Mouse (Mus musculus) CH12.LX (cell line): ENCODE results near the gene Zbtb5.

Experiments
- CTCF ChIP-seq, 2 experiments: IDR thresholded peaks in 1 of 2; conservative IDR thresholded peaks in 1 of 2; 2 replicates each; pipeline ENCODE4 v1.5.1; 2011 to 2012; ENCODE audit warnings: low read depth in 2 of 2, low read length in 2 of 2, improper control_type of control experiment in 1 of 2, inconsistent platforms in 1 of 2, mild to moderate bottlenecking in 1 of 2, moderate library complexity in 1 of 2
- EP300 ChIP-seq: IDR thresholded peaks from 2 replicates; pipeline ENCODE4 v1.6.1; 2011; ENCODE audit warnings: low read length, improper control_type of control experiment
- MXI1 ChIP-seq: IDR thresholded peaks from 2 replicates; pipeline ENCODE4 v1.6.1; 2011; ENCODE audit warnings: mild to moderate bottlenecking, low read depth, low read length, improper control_type of control experiment
- MYC ChIP-seq: IDR thresholded peaks from 2 replicates; pipeline ENCODE4 v1.6.1; 2011; ENCODE audit warnings: low read depth, mild to moderate bottlenecking, improper control_type of control experiment, low read length
- POLR2A ChIP-seq: IDR thresholded peaks from 2 replicates; pipeline ENCODE4 v1.6.1; 2011; ENCODE audit warnings: low read depth, mild to moderate bottlenecking, improper control_type of control experiment, low read length
- SMC3 ChIP-seq: IDR thresholded peaks from 2 replicates; pipeline ENCODE4 v1.6.1; 2011; ENCODE audit warnings: low read depth, low read length, improper control_type of control experiment

DNA sequence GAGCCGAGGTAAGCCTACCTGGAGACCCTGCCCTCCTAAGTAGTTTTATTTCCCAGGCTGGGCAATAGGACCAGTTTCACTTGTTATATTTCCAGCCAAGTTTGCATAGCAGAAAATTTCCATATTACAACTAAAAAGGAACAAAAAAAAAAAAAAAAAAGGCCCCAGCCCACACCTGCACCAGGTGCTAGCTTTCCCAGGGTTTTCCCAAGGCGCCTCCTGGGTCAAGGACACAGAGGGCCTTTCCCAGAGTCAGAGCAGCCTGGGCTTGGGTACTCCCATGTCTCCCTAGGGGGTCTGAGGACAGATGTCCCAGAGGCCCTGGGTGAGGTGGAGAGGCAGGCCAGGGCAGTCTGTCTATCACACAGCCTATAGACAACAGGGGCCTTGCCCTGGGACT lies 47.0 kb downstream of the Zbtb5 start:
- TF ChIP-seq MYC (no peak), EP300 (peak; percentile 89), POLR2A (no peak), CTCF (conservative IDR thresholded peaks at IDR 0.05 in 1 of 2, IDR thresholded peaks at IDR 0.05 in 1 of 2; ENCODE audit: low read depth in 2 of 2, low read length in 2 of 2) (no peak), MXI1 (no peak), SMC3 (no peak)
